Mouse (Mus musculus): ENCODE data around the gene Mia3. TPM values are rescaled to one million over a fixed set of nuclear protein-coding genes. Genes with fewer than 3 reads are reported as not detected.
"Not testable (repeated sequence)": the region's sequence is repeated elsewhere in the genome, so short reads cannot be mapped to it uniquely, and the experiment has no call there.

Mia3 gene
- polyA plus RNA-seq, 1 experiment from 2014 or later, result 127 TPM

DNA sequence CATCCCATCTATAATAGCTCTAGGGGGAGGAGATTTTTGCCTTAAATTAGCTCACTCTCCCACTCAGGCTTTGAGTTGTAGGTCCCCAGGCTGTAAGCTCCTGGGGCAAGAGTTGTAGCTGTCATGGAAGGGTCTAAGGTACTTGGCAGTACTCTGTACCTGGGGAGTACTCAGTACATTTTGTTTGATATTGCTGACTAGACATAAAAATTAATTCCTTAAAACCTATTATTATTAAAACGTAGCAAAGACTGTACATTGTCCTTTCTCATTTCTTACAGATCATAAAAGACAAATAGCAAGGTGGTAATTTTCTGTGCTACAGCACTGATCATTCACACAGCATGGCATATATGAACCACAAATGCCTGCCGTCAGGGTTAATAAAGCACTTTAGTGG, 45.4 kb downstream of the Mia3 start:
- 94% methylated on average over 2 of the region's 2 CpGs for WGBS
- no peaks in the 10 kb centered on the region for H3K4me1 ChIP-seq (ENCODE audit: control insufficient read depth, insufficient read depth, low read length)
- ATAC-seq (ENCODE audit: low read depth) (no peak), DNase-seq (ENCODE audit: low spot score) (no peak)
- no peak overlapping the region for H3K4me2 ChIP-seq (ENCODE audit: low read depth, low read length)
- no peaks in the 10 kb centered on the region for H3K27me3 ChIP-seq (replicated peaks; ENCODE audit: control insufficient read depth, insufficient read depth, low read length)
- H3K9ac ChIP-seq (ENCODE audit: low read depth, low read length), result no peak overlapping the region
- peaks cover 90% of the 10 kb centered on the region for H3K36me3 ChIP-seq (ENCODE audit: control insufficient read depth, insufficient read depth, low read length)
- H3K9me3 ChIP-seq (ENCODE audit: control insufficient read depth, low read length), result peaks cover 3% of the 10 kb centered on the region; the same call in 1 of the 2 replicates
- H3K4me3 ChIP-seq (ENCODE audit: low read depth, low read length), result no peak overlapping the region
- no peak overlapping the region for H3K27ac ChIP-seq (replicated peaks; ENCODE audit: low read depth, low read length)

- not testable (repeated sequence) for H3K9me3 ChIP-seq (ENCODE audit: control insufficient read depth, low read length); DNase-seq (ENCODE audit: low spot score); ATAC-seq (ENCODE audit: low read depth); H3K4me2 ChIP-seq (ENCODE audit: low read depth, low read length); H3K27me3 ChIP-seq (replicated peaks; ENCODE audit: control insufficient read depth, insufficient read depth, low read length); H3K4me1 ChIP-seq (ENCODE audit: control insufficient read depth, insufficient read depth, low read length); H3K4me3 ChIP-seq (ENCODE audit: low read depth, low read length); H3K27ac ChIP-seq (replicated peaks; ENCODE audit: low read depth, low read length); H3K9ac ChIP-seq (ENCODE audit: low read depth, low read length)
- peaks cover 88% of the 10 kb centered on the region for H3K36me3 ChIP-seq (ENCODE audit: control insufficient read depth, insufficient read depth, low read length)
- WGBS, result 90% methylated on average over 5 of the region's 5 CpGs
These were observed 46.9 kb downstream of the Mia3 start for GRCm38 (mm10) chr1:183322496-183322895.

DNA sequence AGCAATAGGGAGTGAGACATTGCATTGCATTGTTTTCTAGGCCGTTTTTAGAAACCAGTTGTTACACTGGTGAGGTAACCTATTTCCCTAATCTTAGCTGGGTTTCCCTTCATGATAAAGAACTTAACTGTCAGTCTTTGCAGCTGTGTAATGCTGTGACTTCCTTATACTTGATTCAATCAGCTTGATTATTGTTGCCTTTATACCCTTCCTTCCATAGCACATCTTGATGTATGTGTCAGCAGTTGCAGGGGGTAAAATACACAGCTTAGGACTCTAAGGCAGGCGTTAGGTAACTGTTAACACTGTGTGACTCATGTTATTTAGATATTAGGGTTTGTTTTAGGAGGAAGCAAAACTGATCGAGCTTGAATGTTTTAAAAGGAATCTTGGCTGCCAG, 48.6 kb downstream of the Mia3 start:
- Histone ChIP-seq H3K27ac (replicated peaks; ENCODE audit: low read depth, low read length) (no peak overlapping the region), H3K9me3 (ENCODE audit: control insufficient read depth, low read length) (peaks cover 3% of the 10 kb centered on the region; the same call in 1 of the 2 replicates), H3K4me3 (ENCODE audit: low read depth, low read length) (no peak overlapping the region), H3K4me1 (ENCODE audit: control insufficient read depth, insufficient read depth, low read length) (no peaks in the 10 kb centered on the region), H3K27me3 (replicated peaks; ENCODE audit: control insufficient read depth, insufficient read depth, low read length) (no peaks in the 10 kb centered on the region), H3K4me2 (ENCODE audit: low read depth, low read length) (no peak overlapping the region), H3K9ac (ENCODE audit: low read depth, low read length) (no peak overlapping the region), H3K36me3 (ENCODE audit: control insufficient read depth, insufficient read depth, low read length) (peaks cover 89% of the 10 kb centered on the region)
- DNase-seq (ENCODE audit: low spot score) (no peak), ATAC-seq (ENCODE audit: low read depth) (no peak)
- 80% methylated on average over 3 of the region's 3 CpGs for WGBS

- H3K36me3 ChIP-seq (ENCODE audit: control insufficient read depth, insufficient read depth, low read length), result peaks cover 84% of the 10 kb centered on the region
- no peak for DNase-seq (ENCODE audit: low spot score)
- WGBS, result 87% methylated on average over 2 of the region's 2 CpGs
These were observed 53.6 kb downstream of the Mia3 start for GRCm38 (mm10) chr1:183315783-183316182.

DNA sequence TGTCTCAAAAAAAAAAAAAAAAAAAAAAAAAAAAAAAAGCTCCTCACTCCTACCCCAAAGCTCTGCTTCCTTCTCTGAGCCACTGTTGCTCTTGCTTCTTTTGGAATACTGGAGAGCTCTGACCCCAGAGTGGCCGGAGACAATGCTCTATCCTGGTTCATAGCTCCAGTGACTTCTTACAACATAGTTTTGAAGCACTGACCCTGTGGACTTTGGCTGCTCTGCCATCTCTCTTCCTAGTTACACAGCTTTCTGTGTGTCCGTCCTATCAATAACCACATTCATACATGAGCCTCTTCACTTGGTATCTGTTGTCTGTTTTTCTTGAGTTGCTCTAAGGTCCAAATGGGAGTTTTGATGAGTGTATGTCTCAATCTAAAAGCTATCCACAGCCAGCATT, 57.3 kb downstream of the Mia3 start:
- 97% methylated on average over 2 of the region's 2 CpGs for WGBS
- no peak overlapping the region for H3K4me3 ChIP-seq (ENCODE audit: low read depth, low read length)
- H3K4me1 ChIP-seq (ENCODE audit: control insufficient read depth, insufficient read depth, low read length), result no peaks in the 10 kb centered on the region
- H3K9ac ChIP-seq (ENCODE audit: low read depth, low read length), result no peak overlapping the region
- no peak for DNase-seq (ENCODE audit: low spot score)
- no peaks in the 10 kb centered on the region for H3K27me3 ChIP-seq (replicated peaks; ENCODE audit: control insufficient read depth, insufficient read depth, low read length)
- no peak overlapping the region for H3K4me2 ChIP-seq (ENCODE audit: low read depth, low read length)
- H3K27ac ChIP-seq (replicated peaks; ENCODE audit: low read depth, low read length), result no peak overlapping the region
- H3K36me3 ChIP-seq (ENCODE audit: control insufficient read depth, insufficient read depth, low read length), result peaks cover 71% of the 10 kb centered on the region
- no peak for ATAC-seq (ENCODE audit: low read depth)
- no peaks in the 10 kb centered on the region for H3K9me3 ChIP-seq (ENCODE audit: control insufficient read depth, low read length)

More at GRCm38 (mm10) chr1:183315783-183316182, 53.6 kb downstream of the Mia3 start:
- Histone ChIP-seq H3K4me3 (ENCODE audit: low read depth, low read length) (no peak overlapping the region), H3K4me1 (ENCODE audit: control insufficient read depth, insufficient read depth, low read length) (no peaks in the 10 kb centered on the region), H3K27ac (replicated peaks; ENCODE audit: low read depth, low read length) (no peak overlapping the region), H3K9ac (ENCODE audit: low read depth, low read length) (no peak overlapping the region), H3K9me3 (ENCODE audit: control insufficient read depth, low read length) (no peaks in the 10 kb centered on the region), H3K4me2 (ENCODE audit: low read depth, low read length) (no peak overlapping the region), H3K27me3 (replicated peaks; ENCODE audit: control insufficient read depth, insufficient read depth, low read length) (no peaks in the 10 kb centered on the region)
- ATAC-seq (ENCODE audit: low read depth), result no peak

DNA sequence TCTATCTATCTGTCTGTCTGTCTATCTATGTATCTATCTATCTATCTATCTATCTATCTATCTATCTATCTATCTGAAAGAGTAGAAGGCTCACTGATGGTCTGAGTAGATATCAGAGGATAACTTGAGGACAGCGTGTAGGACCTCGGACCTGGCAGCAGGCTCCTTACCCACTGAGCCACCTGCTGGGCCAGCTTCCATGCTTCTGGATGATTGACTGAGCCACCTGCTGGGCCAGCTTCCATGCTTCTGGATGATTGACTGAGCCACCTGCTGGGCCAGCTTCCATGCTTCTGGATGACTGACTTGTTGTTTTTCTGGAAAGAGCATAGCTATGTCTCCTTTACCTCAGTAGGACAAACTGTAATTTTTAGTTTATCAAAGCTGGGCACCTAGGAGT, 59.8 kb downstream of the Mia3 start:
- H3K4me3 ChIP-seq (ENCODE audit: low read depth, low read length); H3K4me1 ChIP-seq (ENCODE audit: control insufficient read depth, insufficient read depth, low read length); H3K9ac ChIP-seq (ENCODE audit: low read depth, low read length); H3K4me2 ChIP-seq (ENCODE audit: low read depth, low read length); H3K27me3 ChIP-seq (replicated peaks; ENCODE audit: control insufficient read depth, insufficient read depth, low read length); H3K27ac ChIP-seq (replicated peaks; ENCODE audit: low read depth, low read length); H3K9me3 ChIP-seq (ENCODE audit: control insufficient read depth, low read length): not testable (repeated sequence)
- H3K36me3 ChIP-seq (ENCODE audit: control insufficient read depth, insufficient read depth, low read length), result peaks cover 59% of the 10 kb centered on the region
- DNase-seq (ENCODE audit: low spot score), result peak; percentile 14
- 66% methylated on average over 2 of the region's 2 CpGs for WGBS
- ATAC-seq (ENCODE audit: low read depth), result peak; percentile 53; the same call in 1 of the 2 replicates

DNA sequence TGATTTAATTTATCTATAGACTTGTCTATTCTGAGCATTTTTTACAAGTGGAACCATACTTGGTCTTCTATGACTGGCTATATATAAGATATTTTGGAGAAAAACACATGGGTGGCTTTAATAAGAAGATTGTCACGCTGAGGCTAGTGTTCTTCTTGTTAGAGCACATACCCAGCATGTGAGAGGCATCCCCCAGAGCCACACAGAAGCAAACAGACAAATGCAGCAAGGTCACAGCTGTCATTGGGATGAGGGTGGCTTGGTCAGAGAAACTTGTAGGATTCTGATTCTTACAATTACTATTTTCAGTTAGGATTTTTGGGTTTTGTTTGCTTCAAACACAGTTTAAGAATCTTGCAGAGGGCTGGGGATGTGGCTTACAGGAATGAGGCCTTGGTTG, 60.9 kb downstream of the Mia3 start:
- Histone ChIP-seq H3K4me2 (ENCODE audit: low read depth, low read length) (no peak overlapping the region), H3K36me3 (ENCODE audit: control insufficient read depth, insufficient read depth, low read length) (peaks cover 50% of the 10 kb centered on the region), H3K4me3 (ENCODE audit: low read depth, low read length) (no peak overlapping the region), H3K9ac (ENCODE audit: low read depth, low read length) (no peak overlapping the region), H3K27me3 (replicated peaks; ENCODE audit: control insufficient read depth, insufficient read depth, low read length) (no peaks in the 10 kb centered on the region), H3K4me1 (ENCODE audit: control insufficient read depth, insufficient read depth, low read length) (no peaks in the 10 kb centered on the region), H3K27ac (replicated peaks; ENCODE audit: low read depth, low read length) (no peak overlapping the region), H3K9me3 (ENCODE audit: control insufficient read depth, low read length) (no peaks in the 10 kb centered on the region)
- DNase-seq (ENCODE audit: low spot score) (no peak), ATAC-seq (ENCODE audit: low read depth) (no peak)
- 74% methylated on average over 1 of the region's 1 CpGs for WGBS

DNA sequence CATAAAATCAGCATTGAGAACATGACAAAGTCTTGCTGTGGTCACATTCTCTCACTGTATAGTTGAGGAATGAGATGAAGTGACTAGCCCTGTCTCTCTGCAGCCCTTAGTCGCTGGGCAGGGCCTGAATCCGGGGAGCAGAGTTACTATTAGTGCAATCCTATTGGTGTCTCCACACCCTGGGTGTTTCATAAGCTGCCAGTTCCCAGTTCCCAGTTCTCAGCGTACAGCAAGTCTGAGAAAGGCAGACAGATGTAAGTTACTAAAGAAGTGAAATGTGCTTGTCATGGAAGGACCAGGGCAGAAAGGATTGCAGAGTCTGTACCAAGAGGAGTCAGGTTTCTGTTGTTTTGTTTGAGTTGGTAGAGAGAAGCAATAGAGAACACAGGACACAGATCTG, 61.8 kb downstream of the Mia3 start:
- peak; percentile 44; the same call in 1 of the 2 replicates for ATAC-seq (ENCODE audit: low read depth)
- Histone ChIP-seq H3K36me3 (ENCODE audit: control insufficient read depth, insufficient read depth, low read length) (peaks cover 41% of the 10 kb centered on the region), H3K27me3 (replicated peaks; ENCODE audit: control insufficient read depth, insufficient read depth, low read length) (no peaks in the 10 kb centered on the region), H3K27ac (replicated peaks; ENCODE audit: low read depth, low read length) (peak overlapping the region; percentile 33; the same call in 1 of the 2 replicates), H3K9me3 (ENCODE audit: control insufficient read depth, low read length) (no peaks in the 10 kb centered on the region), H3K9ac (ENCODE audit: low read depth, low read length) (no peak overlapping the region), H3K4me1 (ENCODE audit: control insufficient read depth, insufficient read depth, low read length) (no peaks in the 10 kb centered on the region), H3K4me2 (ENCODE audit: low read depth, low read length) (no peak overlapping the region), H3K4me3 (ENCODE audit: low read depth, low read length) (no peak overlapping the region)
- WGBS, result 74% methylated on average over 3 of the region's 3 CpGs
- DNase-seq (ENCODE audit: low spot score), result peak; percentile 31

GRCm38 (mm10) chr1:183299161-183299560, 70.2 kb downstream of the Mia3 start:
- Histone ChIP-seq H3K4me3 (ENCODE audit: low read depth, low read length) (no peak overlapping the region), H3K27me3 (replicated peaks; ENCODE audit: control insufficient read depth, insufficient read depth, low read length) (no peaks in the 10 kb centered on the region), H3K9ac (ENCODE audit: low read depth, low read length) (no peak overlapping the region), H3K4me1 (ENCODE audit: control insufficient read depth, insufficient read depth, low read length) (no peaks in the 10 kb centered on the region), H3K27ac (replicated peaks; ENCODE audit: low read depth, low read length) (no peak overlapping the region), H3K36me3 (ENCODE audit: control insufficient read depth, insufficient read depth, low read length) (no peaks in the 10 kb centered on the region), H3K9me3 (ENCODE audit: control insufficient read depth, low read length) (no peaks in the 10 kb centered on the region), H3K4me2 (ENCODE audit: low read depth, low read length) (no peak overlapping the region)
- 85% methylated on average over 6 of the region's 6 CpGs for WGBS
- ATAC-seq (ENCODE audit: low read depth) (no peak), DNase-seq (ENCODE audit: low spot score) (peak; percentile 95)
